Mouse (Mus musculus) lung, adult 2 months (tissue): Measurements from ENCODE around the gene Arfgef2.
A peak's percentile ranks its signal among the peaks of the same experiment; 100 is the strongest.

Experiments
- CTCF ChIP-seq: fragments of 200-500 bp; IDR thresholded peaks from 2 replicates; pipeline ENCODE4 v1.5.1; 2011; ENCODE audit warnings: mild to moderate bottlenecking, low read length, control low read depth; ENCODE audit not compliant: insufficient read depth
- POLR2A ChIP-seq: fragments of 200-500 bp; IDR thresholded peaks from 2 replicates; pipeline ENCODE4 v1.6.1; 2011; ENCODE audit warnings: low read depth, mild to moderate bottlenecking, control low read depth, low read length, borderline replicate concordance; ENCODE audit errors: extremely low read depth

GRCm38 (mm10) chr2:166903719-166904282 is 98.4 kb downstream of the Arfgef2 start:
- TF ChIP-seq CTCF = peak; percentile 22; the same call in 1 of the 2 replicates
- no peak for TF ChIP-seq POLR2A
